Mouse (Mus musculus) ES-E14 (cell line): Measurements from ENCODE around the gene Grid2.

Source experiments
- HCFC1 ChIP-seq: IDR thresholded peaks from 2 replicates; pipeline ENCODE4 v1.6.1; 2012; ENCODE audit warnings: low read length, inconsistent platforms, borderline replicate concordance; ENCODE audit not compliant: insufficient read depth
- MAFK ChIP-seq: IDR thresholded peaks from 2 replicates; pipeline ENCODE4 v1.6.1; 2014; ENCODE audit warnings: mild to moderate bottlenecking, low read depth, low read length, inconsistent platforms; ENCODE audit not compliant: insufficient read depth

- TF ChIP-seq HCFC1 (no peak), MAFK (no peak)
Measured at GRCm38 (mm10) chr6:64073406-64073805, 817.7 kb downstream of the Grid2 start.
